Mouse (Mus musculus): ENCODE measurements around the gene Smurf2.
A peak's percentile ranks its signal among the peaks of the same experiment; 100 is the strongest.
"Not testable (repeated sequence)": the region's sequence is repeated elsewhere in the genome, so short reads cannot be mapped to it uniquely, and the experiment has no call there.

The Smurf2 gene

DNA sequence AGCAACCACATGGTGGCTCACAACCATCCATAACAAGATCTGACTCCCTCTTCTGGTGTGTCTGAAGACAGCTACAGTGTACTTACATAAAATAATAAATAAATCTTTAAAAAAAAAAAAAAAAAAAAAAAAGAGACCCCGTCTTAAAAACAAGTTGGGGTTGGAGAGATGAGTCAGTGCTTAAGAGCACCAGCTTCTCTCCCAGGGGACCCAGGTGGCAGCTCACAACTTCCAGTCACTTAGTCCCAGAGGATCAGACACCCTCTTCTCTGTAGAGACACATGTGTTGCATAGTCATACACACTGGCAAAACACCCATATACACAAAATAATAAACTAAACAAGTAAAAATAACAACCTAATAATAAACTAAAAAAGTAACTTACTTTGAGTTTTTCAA, 113.1 kb downstream of the Smurf2 start:
- DNase-seq: not testable (repeated sequence)

DNA sequence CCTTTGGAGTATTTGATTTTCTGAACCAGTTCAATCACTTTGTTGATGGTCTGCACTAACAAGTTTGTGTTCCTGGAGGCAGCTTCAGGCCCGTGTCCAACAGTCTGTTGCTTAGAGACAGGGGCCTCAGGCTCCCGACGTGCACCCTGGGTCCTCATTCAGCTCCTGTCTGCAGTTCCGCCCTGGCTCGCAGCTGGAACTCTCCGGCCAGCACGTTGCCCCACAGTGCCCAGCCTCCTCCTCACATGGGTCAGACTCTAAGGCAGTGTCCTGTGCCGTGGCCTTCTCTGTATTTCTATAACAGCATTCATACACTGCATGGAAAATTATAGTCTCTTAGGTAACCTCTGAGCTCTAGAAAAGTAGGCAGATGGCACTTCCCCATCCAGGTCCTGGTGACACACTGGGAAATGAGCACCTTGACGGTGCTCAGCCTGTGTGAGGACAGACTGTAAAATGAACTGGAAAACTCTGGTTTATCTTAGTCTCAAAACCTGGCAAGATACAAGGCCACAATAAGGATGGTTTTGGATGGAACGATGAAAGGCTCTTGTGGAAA, 118.4 kb downstream of the Smurf2 start:
- no peak for DNase-seq

DNA sequence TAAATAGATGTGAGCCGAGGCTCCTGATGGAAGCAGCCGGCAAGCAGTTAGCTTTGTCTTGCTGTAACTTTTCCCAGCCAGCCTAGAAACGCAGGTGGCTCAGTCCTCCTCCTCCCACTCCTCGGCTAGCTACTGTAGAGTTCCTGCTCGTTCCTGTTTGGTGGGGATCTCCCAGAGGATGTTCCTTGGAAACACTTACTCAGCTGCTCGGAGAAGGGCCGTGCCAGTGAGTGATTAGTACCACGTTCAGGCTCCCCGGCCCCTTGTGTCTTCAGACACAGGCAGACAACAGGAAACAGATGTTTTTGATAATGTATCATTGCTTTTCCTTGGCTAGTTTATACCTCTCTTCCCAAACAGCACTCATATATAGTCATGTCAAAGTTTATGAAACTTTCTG, 124.8 kb downstream of the Smurf2 start:
- DNase-seq: no peak

DNA sequence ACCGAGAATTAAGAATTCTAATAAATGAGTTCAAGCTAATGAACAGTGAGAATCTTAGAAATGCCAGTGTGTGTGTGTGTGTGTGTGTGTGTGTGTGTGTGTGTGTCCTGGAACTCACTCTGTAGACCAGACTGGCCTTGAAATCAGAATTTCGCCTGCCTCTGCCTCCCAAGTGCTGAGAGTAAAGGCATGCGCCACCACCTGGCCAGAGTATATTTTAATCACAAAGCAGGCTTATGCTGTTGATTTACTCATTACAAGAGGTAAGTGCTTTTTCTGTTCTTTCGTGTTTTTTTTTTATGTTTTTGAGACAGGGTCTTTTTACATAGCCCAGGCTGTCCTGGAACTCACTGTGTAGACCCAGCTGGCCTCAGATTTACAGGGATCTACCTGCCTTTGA, 126.7 kb downstream of the Smurf2 start:
- DNase-seq: no peak

DNA sequence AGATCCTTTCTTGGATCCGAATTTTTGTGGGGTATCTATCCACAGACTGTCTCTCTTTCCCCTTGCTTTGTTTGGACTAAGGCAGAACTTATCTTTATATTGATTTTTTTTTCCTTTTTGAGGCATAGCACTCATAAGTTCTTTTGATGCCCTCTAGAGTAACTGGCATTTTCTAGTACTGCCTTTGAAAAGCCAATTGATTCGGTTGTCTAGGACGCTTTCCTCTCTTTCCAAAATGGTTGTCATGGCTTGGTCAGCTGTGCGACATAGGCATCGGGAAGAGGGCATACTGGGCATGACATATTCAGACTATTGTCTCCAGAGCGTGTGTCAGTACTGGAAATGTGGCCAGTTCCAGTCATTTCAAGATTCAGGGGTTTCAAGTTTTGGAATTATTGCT, 130.9 kb downstream of the Smurf2 start:
- no peak for DNase-seq

DNA sequence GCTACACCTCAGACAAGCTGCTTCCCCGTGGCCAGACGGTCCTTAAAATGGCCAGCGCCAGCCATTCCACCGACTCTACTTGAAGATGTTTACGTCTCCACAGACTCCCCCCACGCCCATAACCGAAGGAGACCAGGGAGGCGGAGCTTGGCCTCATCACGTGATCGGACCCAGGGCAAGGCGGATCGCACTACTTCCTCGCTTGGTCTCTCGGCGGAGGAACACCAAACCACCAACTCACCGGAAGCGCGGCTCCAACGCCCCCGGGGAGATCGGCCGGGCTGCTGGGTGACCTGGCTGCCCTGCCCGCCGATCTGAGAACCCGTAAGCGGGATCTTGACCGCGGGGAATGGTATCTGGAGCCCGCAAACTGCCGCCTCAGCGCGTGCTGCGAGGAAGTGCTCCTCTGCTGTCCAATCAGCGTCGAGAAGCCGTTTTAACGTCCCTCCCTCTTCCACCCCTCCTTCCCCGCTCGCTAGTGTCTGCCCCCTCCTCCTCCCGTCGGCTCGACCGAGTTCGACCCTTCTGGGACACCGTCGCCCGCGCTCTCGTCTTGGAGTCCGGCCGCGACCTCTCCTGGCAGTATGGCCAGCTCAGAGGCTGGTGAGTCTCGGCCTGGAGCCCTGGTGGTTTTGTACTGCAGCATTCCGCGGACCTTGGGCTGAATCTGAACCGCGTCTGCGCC, 131.6 kb downstream of the Smurf2 start, which contains the start of the genes Ddx5 and Cep95:
TSS of gene Ddx5 (minus strand) at position 411 of the 685 bp plus-strand sequence.
TSS of gene Cep95 (plus strand) at position 478 of the 685 bp plus-strand sequence.
- peak; percentile 98 to 99 for DNase-seq

DNA sequence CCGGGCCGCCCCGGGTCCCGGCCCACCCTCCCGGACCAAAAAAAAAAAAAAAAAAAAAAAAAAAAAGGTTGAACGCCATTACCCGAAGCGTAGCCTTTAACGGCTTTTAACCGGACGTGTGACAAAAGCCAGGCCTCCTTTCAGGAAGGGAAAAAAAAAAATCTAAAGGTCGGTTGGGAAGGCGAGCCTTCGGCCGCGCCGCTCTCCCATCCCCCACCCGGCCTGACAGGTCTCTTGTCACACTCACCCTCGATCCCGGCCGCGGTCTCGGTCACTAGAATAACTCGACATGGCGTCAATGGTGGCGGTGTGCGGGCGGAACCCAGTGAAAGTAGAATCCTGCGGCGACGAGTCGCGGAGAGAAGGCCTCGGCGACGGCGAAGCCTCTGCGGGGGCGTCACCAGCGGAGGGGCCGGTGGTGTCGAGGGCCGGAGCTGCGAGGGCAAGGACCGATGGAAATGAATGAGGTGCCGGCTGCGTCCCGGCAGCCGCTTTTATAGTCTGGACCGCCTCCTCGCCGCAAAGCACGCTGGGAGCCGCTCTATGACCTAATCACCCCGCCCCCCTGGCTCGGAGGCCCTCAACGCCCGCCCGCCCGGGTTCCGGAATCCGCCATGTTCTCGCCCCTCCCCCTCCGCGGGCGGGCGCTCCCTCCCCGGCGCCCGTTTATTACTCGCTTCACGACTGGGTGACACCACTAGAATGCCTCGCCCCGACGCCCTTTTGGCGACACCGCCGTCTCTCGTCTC, 132.3 kb downstream of the Smurf2 start:
- DNase-seq: peak; percentile 98 to 99

DNA sequence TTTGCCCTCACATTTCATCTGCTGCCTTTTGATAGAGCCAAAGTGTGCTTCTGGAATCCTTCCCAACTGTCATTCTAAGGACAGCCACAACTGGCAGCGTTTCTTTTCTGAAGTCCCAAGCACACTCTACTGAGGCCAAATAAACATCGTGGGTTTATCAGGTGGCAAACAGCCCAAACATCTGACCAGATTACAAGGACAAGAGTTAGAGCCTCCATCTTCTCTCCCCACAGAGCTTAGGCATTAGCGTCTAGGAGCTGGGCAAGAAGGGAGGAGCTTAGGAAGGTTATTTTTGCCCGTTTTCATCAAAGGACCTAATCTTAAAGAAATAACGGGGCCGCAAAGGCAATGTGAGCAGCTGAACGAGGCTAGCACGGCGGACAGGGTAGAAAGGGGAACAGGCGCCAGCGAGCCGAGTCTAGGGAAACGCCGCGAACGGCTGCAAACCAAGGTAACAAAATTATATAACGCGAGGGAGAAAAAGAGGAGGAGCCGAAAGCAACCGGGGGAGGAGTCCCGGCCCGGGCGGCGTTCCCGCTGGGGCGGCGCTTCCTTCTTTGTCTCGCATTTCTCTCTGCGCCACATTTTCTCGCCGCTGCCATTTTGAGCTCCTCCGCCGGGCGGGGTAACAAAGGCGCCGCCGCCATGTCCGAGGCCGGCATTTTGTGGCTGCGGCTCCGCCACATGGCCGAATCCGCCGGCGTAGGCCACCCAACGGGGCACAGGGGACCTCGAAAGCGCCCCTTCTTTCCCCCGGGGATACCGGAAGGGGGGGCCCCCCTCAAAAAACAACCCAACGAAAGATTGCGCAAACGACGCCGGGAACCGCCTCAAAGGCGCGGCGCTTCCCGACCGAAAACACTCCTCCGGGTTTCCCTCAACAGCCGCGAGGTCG, 133.1 kb downstream of the Smurf2 start:
- peak; percentile 86 to 88 for DNase-seq

DNA sequence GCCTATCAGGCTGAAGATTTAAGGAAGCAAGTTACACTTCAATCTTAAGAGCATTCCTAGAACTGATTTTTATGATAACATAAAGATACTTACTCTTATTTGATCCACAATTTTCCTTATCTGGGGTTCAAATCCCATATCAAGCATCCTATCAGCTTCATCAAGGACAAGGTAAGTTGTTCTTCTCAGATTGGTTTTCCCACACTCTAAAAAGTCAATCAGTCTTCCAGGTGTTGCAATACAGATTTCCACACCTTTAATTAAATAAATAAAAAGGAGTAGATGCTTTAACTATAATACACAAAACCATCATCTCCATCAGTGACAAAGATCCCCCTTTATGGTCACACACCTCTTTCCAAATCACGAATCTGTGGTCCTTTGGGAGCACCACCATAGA, 135.5 kb downstream of the Smurf2 start:
- no peak for DNase-seq

DNA sequence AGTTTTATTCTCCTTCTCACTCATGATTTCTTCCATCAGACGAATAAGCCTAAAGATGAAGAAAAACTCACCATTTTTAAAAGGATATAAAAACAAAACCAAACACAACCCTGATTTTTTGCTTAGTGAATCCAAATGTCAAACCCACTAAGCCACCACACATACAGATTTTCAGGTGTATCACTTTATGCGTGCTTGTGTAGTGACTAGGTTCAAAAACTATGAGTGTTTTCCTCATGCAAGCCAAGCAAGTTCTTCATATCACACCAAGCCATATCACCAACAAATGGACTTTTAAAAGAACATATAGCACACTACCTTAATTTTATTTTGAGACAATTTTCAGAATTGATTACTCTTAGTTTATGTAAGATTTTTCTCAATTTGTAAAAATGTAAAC, 136.0 kb downstream of the Smurf2 start:
- no peak for DNase-seq

DNA sequence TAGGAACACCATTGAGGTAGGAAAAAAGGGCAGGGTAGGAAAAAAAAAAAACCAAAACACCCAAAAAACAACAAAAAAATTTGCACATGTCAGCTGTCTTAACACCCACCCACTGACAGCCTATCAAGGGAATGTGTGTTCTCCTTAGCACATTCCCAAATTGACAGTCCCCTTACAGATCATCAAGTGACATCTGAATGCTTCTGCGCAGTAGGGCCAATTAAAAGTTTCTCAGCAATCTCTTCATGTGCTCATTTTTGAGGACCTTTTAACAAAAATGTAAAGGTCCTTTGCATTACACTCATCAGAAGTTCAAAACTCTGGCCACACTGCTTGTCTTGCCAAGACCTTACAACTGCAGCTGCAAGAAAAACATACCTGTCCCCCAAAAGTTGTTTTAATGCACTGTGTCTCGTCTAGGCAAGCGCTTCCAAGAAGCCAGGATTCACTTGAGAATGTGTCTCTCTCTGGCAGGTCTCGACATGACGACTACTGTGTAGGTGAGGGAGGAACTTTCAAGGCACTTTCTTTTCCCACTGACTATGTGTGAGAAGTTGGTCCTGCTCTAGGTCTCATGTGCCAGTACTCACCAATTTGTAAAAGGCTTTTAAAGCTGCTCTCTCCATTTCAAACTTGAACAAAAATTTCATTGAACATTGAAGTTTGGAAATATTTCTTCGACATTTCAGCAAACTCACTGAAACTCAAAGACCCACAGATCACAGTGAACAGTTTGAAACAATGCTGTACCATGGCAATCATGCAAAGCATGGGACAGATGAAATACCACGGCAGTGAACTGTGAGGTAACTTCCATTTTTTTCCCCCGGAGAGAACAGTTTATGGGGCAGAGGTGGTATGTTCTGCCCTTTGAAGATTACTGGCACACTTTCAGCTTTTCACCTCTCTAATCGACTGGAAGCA, 137.4 kb downstream of the Smurf2 start:
- DNase-seq: no peak

DNA sequence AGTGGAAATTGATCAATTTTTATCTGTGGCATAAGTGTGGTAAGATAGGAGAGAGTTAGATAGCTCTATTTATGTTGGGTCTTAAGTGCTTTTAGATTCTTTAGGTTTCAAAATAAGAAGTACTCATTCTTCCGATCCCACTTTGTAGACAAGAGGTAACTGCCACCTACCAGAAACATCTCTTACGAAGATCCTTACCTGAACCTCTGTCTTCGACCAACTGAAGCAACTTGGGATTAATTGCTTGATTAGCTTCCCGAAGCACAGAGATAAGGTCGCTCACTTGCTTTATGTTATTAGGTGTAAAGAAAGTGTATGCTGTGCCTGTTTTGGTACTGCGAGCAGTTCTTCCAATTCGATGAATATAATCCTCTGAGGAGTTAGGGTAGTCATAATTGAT, 138.2 kb downstream of the Smurf2 start:
- DNase-seq: not testable (repeated sequence)

DNA sequence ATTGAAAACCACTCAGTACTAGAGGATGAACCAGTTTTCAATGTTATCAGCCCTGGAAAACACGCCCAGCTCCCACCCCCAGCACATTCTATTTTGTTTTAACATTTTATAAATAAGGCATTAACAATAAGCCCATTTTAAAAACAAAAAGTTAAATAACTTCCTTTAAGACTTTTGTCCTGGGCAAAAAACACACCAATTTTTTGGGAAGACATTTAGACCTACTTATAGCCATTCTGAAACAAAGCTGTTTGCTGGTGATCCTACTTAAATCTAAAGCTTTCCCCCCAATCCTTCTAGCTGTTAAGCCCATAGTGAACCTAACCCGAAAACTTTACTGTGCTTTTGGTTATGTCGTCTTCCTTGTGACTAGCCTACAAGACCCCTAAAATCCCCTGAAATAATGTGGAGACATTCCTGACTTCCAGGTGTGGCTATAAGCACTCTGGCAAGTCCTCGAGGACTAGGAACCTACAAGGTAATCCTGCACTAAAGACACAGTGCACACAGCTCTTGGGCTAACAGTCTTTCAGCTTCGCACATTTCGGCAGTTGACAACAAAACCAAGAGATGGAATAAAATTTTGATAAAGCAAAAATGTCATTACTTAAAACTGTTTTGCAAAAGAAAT, 139.8 kb downstream of the Smurf2 start:
- no peak for DNase-seq

DNA sequence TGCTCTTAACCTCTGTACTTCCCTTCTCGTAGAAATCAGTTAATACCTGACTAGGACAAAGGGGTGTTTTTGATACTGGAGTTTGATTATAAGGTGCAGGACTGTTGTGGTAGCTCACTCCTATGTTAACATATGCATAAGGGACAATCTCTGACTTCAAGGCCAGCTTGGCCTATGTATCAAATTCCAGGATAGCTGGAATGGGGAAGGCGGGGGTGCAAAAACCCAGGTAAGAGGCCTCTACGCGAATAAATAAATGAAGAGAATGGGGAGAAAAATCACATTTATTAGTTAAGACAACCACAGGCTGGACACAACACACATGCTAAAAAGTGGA, 140.5 kb downstream of the Smurf2 start:
- DNase-seq: no peak

DNA sequence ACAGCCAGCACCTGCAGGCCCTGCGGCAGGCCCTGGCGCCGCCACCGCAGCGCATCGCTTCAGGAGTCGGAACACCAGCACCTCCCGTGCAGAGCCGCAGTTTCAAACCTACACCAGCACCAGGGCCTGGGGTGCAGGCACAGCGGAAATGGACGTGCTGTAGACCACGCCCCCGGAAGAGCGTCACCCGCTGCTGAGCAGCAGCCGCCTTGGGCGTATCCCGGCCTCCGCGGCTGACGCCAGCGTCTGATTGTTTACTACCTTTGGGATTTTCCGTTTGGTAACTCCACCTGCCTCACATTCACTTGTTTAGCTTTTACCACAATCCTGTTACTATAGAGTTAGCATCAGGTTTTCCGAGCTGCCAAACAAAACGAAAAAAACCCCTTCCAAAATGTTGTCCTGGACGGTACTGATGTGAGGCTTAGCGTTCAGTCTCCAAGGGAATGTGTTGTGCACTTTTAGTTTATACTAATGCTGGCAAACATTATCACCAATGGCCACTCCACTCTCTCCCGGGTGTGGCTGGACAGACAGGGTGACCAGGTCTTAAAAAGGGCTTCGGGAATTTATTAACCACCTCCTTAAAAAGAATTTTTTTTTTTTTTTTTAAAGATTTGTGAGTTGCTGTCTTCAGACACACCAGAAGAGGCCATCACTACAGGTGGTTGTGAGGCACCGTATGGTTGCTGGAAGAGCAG, 141.0 kb downstream of the Smurf2 start, which contains the start of gene Polg2:
TSS of gene Polg2 (minus strand) at position 150 of the 701 bp plus-strand sequence.
- peak; percentile 86 to 87 for DNase-seq

DNA sequence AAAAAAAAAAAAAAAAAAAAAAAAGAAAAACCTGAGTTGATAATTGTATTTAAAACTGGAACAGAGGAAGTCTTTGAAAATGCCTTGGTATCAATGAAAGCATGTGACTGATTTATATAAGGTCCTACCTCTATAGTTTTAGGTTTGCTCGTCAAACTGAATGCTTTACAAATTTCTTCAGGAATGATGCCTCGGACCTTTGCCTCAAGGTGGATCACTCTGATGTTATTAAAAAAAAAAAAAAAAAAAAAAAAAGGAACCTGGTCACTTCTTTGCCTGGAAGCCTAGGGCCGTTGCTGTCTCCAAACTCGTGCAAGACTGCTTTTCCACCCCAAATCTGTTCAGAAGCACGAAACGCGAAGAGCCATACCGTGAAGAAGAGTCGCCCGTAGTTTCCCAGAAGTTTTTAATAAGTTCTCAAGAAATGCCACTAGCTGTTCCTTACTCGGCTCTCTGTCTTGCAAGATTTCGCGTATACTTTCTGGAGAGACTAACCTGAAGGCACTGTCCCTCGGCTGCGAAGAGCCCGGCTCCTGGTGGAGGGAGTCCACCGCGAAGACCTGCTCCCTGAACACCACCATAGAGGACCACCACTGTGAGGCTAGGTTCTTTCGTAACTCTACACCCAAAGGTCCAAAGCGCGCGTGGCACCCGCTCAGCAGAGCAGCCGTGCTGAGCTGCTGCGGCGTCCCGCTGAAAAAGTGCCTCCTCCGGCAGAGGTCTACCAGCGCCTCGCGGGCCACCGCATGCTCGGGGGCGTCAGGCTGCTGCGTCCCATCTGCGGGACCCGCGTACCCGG, 141.7 kb downstream of the Smurf2 start:
- DNase-seq: no peak

DNA sequence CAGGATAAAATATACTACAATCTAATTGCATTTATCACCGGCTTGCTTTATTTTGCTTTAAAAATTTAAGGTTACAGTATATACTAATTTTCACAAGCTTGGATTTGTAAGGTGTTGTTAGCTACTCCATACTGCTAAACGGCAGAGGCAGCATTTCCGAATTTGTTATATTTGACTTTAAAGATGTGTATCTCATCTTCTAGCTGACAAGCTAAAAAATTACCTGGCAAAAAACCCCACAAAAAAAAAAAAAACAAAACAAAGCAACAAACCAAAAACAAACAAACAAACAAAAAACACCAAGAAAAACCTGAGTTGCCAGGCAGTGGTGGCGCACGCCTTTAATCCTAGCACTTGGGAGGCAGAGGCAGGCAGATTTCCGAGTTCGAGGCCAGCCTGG, 142.4 kb downstream of the Smurf2 start:
- no peak for DNase-seq

DNA sequence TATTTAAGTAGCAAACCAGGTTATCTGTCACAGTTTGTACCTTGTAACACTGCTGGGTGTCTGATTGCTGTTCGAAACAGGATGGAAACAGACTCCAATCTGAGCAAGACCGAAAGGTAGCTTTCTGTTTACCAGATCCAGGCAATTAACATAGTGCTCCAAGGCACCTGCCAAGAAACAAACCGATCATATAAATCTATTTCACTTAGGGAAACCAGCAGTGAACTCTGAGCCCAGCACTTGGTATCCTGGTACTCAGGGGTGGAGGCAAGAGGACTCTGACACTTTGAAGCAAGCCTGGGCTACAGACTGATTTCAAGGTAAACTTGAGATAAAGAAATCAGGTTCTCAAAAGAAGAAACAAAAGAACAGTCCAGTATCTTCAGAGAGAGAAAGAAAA, 143.1 kb downstream of the Smurf2 start:
- DNase-seq: no peak

DNA sequence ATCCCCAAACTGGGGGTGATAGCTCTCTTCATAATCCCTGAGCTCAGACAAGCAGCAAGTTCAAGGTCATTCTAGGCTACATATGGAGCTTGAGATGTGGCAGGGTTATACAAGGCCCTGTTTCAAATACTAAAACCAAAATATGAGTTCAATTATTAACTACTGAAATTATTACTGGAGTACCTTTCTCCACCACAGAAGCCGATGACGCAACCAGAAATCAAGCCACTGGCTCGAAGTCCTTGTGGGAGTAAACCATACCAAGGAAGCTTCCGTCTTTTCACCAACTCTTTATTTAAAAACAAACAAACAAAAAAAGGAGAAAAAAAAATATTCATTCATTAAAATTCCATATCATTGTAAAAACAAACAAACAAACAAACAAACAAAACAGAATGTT, 143.6 kb downstream of the Smurf2 start:
- no peak for DNase-seq

DNA sequence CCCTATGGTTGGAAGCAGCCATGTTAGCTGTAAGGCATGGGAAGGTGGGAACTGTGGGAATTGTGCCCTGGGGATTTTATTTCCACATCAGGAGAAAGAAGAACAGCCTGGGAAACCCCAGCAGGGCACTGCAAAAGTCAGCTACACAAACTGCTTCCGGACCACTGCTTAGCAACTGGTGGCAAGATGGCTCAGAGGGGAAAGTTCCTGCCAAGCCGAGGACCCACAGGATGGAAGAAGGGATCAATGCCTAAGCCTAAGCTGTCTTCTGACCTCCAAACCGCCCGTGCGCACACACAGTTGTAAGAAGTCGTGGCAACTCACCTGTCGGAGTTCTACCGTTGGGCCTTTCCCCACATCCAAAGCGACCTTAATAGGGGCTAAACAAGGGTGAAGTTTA, 147.5 kb downstream of the Smurf2 start:
- no peak for DNase-seq

Data from spleen, adult 18-20 months (tissue).